Mouse (Mus musculus) heart, adult 2 months (tissue): ENCODE measurements around the gene Golph3. TPM values are rescaled to one million over a fixed set of nuclear protein-coding genes. Genes with fewer than 3 reads are reported as not detected.

Experiments
- DNase-seq, 2 experiments: peaks; one replicate each; pipeline ENCODE4 v3.0.0; 2021
- H3K27ac ChIP-seq: fragments of 200-600 bp; 2 replicates; pipeline ENCODE4 v1.8.1; 2022
- H3K27me3 ChIP-seq: fragments of 200-500 bp; 2 replicates; pipeline ENCODE4 v1.6.1; 2012; ENCODE audit warnings: mild to moderate bottlenecking, low read length, inconsistent platforms, mixed read lengths; ENCODE audit not compliant: control insufficient read depth, insufficient read depth
- H3K36me3 ChIP-seq: fragments of 200-500 bp; 2 replicates; pipeline ENCODE4 v1.6.1; 2012; ENCODE audit warnings: low read length, inconsistent platforms; ENCODE audit not compliant: control insufficient read depth, insufficient read depth
- H3K4me1 ChIP-seq: fragments of 200-500 bp; 2 replicates; pipeline ENCODE4 v1.6.1; 2011; ENCODE audit warnings: low read length; ENCODE audit not compliant: control insufficient read depth, insufficient read depth
- H3K4me3 ChIP-seq: fragments of 200-600 bp; 2 replicates; pipeline ENCODE4 v1.8.1; 2022
- H3K79me2 ChIP-seq: fragments of 200-500 bp; replicated peaks from 2 replicates; pipeline ENCODE4 v1.6.1; 2012; ENCODE audit warnings: mild to moderate bottlenecking, inconsistent platforms, low read length, moderate library complexity, mixed read lengths; ENCODE audit not compliant: control insufficient read depth, insufficient read depth
- H3K9ac ChIP-seq: fragments of 200-500 bp; 2 replicates; pipeline ENCODE4 v1.6.1; 2012; ENCODE audit warnings: low read depth, mild to moderate bottlenecking, control low read depth, inconsistent platforms, low read length, mixed read lengths
- CTCF ChIP-seq: fragments of 200-600 bp; IDR thresholded peaks from 2 replicates; pipeline ENCODE4 v1.8.1; 2022; ENCODE audit warnings: antibody characterized with exemption, mild to moderate bottlenecking, moderate library complexity
- EP300 ChIP-seq: fragments of 200-500 bp; IDR thresholded peaks from 2 replicates; pipeline ENCODE4 v1.6.1; 2011; ENCODE audit warnings: low read depth, low read length, control low read depth; ENCODE audit not compliant: insufficient read depth
- POLR2A ChIP-seq: fragments of 200-500 bp; IDR thresholded peaks from 2 replicates; pipeline ENCODE4 v1.6.1; 2011; ENCODE audit warnings: mild to moderate bottlenecking, low read depth, low read length, control low read depth; ENCODE audit not compliant: insufficient read depth
- WGBS: fragments of 180-500 bp; shearing (Covaris S2); methylation state at CpG from one replicate; pipeline ENCODE4 v1.1.7; 2018; 5-methylcytosine and 5-hydroxymethylcytosine counted together
- intact Hi-C: fragments of 180-260 bp; cut with DNase I; formaldehyde crosslinking; loops from one replicate; pipeline ENCODE4 v1.15.1; 2025
- polyA plus RNA-seq: library from polyadenylated mRNA; depleted of rRNA; stranded (reverse); fragments of >200 nt; gene quantifications from 2 replicates; pipeline ENCODE4 v1.2.3, GENCODE M21; 2012
- total RNA-seq, 2 experiments: library from RNA; stranded (reverse); gene quantifications; 2 replicates each; pipeline ENCODE4 v1.2.3; 2021

Gene Golph3
- total and polyA plus RNA-seq, 3 experiments = 48.5 to 88.3 (median 84.4) TPM

DNA sequence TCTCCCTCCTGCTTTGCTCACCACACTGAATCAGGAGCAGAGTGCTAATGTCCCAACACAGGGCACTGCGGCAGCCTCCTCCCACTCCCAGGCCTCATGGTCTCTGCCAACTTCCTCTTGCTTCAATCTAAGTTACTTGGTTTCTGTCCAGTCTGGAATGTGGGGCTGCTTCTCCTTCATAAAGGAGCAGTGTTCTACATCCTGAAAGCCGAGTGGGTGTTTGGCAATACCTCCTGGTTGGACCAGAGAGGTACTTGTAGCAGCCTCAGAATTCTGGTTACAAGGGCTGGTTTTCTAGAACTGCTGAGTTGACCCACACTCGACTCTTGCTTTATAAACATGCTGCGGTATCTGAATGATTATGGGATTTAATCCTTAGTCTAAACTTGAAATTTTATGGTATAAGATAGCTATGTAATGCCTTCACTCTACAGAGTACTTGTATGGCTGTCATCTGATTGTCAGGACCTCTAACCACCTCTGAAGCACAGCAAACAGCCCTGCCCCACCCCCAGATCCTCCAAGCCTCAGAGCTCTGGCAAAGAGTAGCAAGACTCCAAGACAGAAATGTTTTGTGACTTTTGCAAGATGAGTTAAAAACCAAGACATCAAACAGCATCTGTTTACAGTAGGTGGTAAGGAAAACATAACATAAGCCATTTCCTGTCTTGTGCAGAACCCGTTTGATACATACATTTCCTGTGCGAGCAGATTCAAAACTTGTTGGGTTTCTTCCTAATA is 36.3 kb upstream of the Golph3 start:
- Histone ChIP-seq H3K27ac (no peak overlapping the region; the same call in 1 of the 2 replicates), H3K36me3 (no peaks in the 10 kb centered on the region), H3K27me3 (no peaks in the 10 kb centered on the region), H3K4me1 (no peaks in the 10 kb centered on the region), H3K79me2 (no peaks in the 10 kb centered on the region), H3K4me3 (no peak overlapping the region), H3K9ac (no peak overlapping the region)
- DNase-seq = no peak
- intact Hi-C loops = no loop called here
- 53% methylated on average over 6 of the region's 6 CpGs for WGBS
- no peak for TF ChIP-seq EP300
- no peak for TF ChIP-seq POLR2A
- TF ChIP-seq CTCF = no peak

DNA sequence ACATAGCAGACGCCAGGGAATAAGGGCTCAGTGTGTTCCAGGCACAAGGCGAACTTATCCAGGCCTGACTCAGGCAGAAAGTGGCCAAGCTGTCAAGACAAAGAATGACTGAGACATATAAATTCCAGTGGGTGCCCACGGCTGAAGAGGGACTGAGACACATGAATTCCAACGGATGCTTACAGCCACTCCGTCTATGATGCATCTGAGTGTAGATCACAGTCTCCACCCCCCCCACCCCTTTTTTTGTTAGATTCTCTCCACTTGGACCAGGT is 35.8 kb upstream of the Golph3 start:
- Histone ChIP-seq H3K9ac (no peak overlapping the region), H3K27ac (no peak overlapping the region), H3K27me3 (no peaks in the 10 kb centered on the region), H3K4me1 (no peaks in the 10 kb centered on the region), H3K36me3 (no peaks in the 10 kb centered on the region), H3K79me2 (no peaks in the 10 kb centered on the region), H3K4me3 (no peak overlapping the region)
- WGBS = 56% methylated on average over 5 of the region's 5 CpGs
- no peak for TF ChIP-seq CTCF
- no peak for DNase-seq
- intact Hi-C loops = no loop called here

DNA sequence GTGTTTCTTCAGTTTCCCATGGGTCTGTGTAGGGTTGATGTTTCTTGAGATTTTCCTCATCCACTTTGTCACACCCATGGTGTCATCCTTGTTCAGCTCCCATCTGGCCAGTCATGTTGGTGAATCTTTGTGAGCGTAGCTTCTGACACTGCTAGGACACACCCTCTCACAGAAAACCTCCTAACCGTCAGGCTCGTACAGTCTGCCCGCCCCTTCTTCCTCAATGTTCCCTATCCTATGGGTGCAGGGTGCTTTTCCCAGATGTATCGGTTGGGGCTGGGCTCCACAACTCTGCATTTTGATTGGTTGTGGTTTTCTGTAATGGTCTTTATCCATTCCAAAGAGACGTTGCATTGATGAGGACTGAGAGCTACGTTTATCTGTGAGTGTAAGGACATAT is 30.9 kb upstream of the Golph3 start:
- 85% methylated on average over 7 of the region's 7 CpGs for WGBS
- TF ChIP-seq CTCF = no peak
- TF ChIP-seq POLR2A = no peak
- no peak for TF ChIP-seq EP300
- no peaks in the 10 kb centered on the region for H3K79me2 ChIP-seq
- H3K4me3 ChIP-seq = no peak overlapping the region
- no peaks in the 10 kb centered on the region for H3K4me1 ChIP-seq
- H3K9ac ChIP-seq = no peak overlapping the region
- no peak overlapping the region for H3K27ac ChIP-seq
- H3K27me3 ChIP-seq = no peaks in the 10 kb centered on the region
- intact Hi-C loops = no loop called here
- H3K36me3 ChIP-seq = no peaks in the 10 kb centered on the region
- DNase-seq = no peak

DNA sequence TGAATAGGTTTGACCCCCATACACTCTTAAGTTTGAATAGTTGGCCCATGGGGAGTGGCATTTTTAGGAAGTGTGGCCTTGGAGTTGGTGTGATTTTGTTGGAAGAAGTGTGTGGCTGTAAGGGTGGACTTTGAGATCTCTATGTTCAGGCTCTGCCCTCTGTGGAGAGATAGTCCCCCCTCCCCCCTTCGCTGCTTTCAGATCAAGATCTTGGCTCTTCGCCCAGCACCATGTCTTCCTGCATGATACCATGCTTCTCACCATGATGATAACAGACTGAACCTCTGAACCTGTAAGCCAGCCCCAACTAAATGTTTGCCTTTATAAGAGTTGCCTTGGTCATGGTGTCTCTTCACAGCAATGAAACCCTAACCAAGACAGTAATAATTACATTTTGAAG is 29.5 kb upstream of the Golph3 start:
- WGBS = 82% methylated on average over 2 of the region's 2 CpGs
- intact Hi-C loops = no loop called here

DNA sequence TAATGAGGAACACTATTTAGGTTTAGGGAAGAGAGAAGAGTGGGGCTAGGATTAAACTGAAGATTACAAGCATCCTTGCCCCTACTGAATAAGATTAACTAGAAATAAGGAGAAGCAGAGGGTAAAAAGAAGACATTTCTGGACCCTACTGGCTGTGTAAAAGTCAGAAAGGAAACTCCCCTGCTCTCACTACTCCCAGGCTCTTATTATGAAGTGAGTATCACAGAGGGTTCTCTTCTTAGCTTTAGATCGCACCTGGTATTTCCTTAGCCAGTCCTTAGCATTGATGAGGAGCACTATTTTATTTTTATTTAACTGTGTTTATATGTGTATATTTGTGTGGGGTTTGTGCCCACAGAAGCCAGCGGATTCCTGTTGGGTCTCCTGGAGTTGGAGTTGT is 25.0 kb upstream of the Golph3 start:
- 67% methylated on average over 2 of the region's 2 CpGs for WGBS
- intact Hi-C loops = no loop called here

More for the DNA sequence above, 29.5 kb upstream of the Golph3 start:
- DNase-seq = no peak
- Histone ChIP-seq H3K79me2 (no peaks in the 10 kb centered on the region), H3K4me3 (no peak overlapping the region), H3K27me3 (no peaks in the 10 kb centered on the region), H3K4me1 (no peaks in the 10 kb centered on the region), H3K27ac (no peak overlapping the region), H3K9ac (no peak overlapping the region), H3K36me3 (no peaks in the 10 kb centered on the region)
- TF ChIP-seq EP300 (no peak), CTCF (no peak), POLR2A (no peak)

DNA sequence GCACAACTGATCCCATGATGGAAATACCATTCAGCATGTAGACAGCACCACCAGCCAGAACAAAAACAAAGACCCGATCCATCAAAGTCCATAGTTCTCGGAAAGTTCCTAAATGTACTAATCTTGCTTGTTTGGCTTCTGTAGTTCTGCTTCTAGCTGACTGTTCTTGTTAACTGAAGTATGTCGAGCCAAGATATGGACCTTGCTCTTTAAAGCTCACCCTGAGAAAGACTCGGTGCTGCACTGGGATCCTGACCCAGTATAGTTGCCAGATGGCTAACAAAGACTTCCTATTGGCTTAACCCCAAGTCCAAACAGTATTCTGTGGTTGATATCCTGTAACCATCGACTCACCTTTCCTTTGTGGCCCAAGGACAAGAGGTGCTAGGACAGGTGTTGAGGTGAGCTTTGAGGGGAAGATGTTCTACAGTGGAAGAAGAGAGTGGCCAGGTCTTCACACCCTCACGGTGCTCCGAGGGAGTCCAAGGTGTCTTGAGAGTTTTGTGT is 23.0 kb upstream of the Golph3 start:
- Histone ChIP-seq H3K9ac (no peak overlapping the region), H3K27ac (no peak overlapping the region), H3K4me3 (no peak overlapping the region), H3K79me2 (no peaks in the 10 kb centered on the region), H3K36me3 (no peaks in the 10 kb centered on the region), H3K4me1 (no peaks in the 10 kb centered on the region), H3K27me3 (no peaks in the 10 kb centered on the region)
- no peak for DNase-seq
- intact Hi-C loops = no loop called here
- TF ChIP-seq CTCF (no peak), POLR2A (no peak), EP300 (no peak)
- 65% methylated on average over 7 of the region's 7 CpGs for WGBS

More for the DNA sequence above, 25.0 kb upstream of the Golph3 start:
- H3K4me3 ChIP-seq = no peak overlapping the region
- no peak overlapping the region for H3K9ac ChIP-seq
- TF ChIP-seq EP300 (no peak), POLR2A (no peak), CTCF (no peak)
- DNase-seq = no peak
- no peaks in the 10 kb centered on the region for H3K27me3 ChIP-seq
- H3K27ac ChIP-seq = no peak overlapping the region
- no peaks in the 10 kb centered on the region for H3K4me1 ChIP-seq
- H3K36me3 ChIP-seq = no peaks in the 10 kb centered on the region
- H3K79me2 ChIP-seq = no peaks in the 10 kb centered on the region
